Mouse (Mus musculus) lung, adult 2 months (tissue): ENCODE measurements around the gene Ppil4. TPM values are rescaled to one million over a fixed set of nuclear protein-coding genes. Genes with fewer than 3 reads are reported as not detected.

Source experiments
- DNase-seq: peaks from one replicate; pipeline ENCODE4 v3.0.0; 2022
- H3K4me1 ChIP-seq: fragments of 200-500 bp; 2 replicates; pipeline ENCODE4 v1.6.1; 2011; ENCODE audit warnings: low read length; ENCODE audit not compliant: control insufficient read depth, insufficient read depth
- H3K4me3 ChIP-seq: fragments of 200-500 bp; replicated peaks from 2 replicates; pipeline ENCODE3; 2011; ENCODE audit warnings: low read depth, mild to moderate bottlenecking, control low read depth, low read length; ENCODE audit errors: extremely low read depth
- CTCF ChIP-seq: fragments of 200-500 bp; IDR thresholded peaks from 2 replicates; pipeline ENCODE4 v1.5.1; 2011; ENCODE audit warnings: mild to moderate bottlenecking, low read length, control low read depth; ENCODE audit not compliant: insufficient read depth
- POLR2A ChIP-seq: fragments of 200-500 bp; IDR thresholded peaks from 2 replicates; pipeline ENCODE4 v1.6.1; 2011; ENCODE audit warnings: low read depth, mild to moderate bottlenecking, control low read depth, low read length, borderline replicate concordance; ENCODE audit errors: extremely low read depth
- WGBS: fragments of 180-500 bp; shearing (Covaris S2); methylation state at CpG from one replicate; pipeline ENCODE4 v1.1.7; 2018; 5-methylcytosine and 5-hydroxymethylcytosine counted together
- polyA plus RNA-seq: library from polyadenylated mRNA; depleted of rRNA; stranded (reverse); fragments of >200 nt; gene quantifications from 2 replicates; pipeline ENCODE4 v1.2.3, GENCODE M21; 2012

The Ppil4 gene
- polyA plus RNA-seq, 1 experiment, result 7.6 TPM

- WGBS, result 77% methylated on average over 8 of the region's 8 CpGs
- DNase-seq, result no peak
Observed at GRCm38 (mm10) chr10:7838036-7838435, 45.3 kb downstream of the Ppil4 start.

GRCm38 (mm10) chr10:7838874-7839421, 46.3 kb downstream of the Ppil4 start:
- Histone ChIP-seq H3K4me3 (no peak overlapping the region), H3K4me1 (peaks cover 7% of the 10 kb centered on the region)
- no peak for DNase-seq
- no peak for TF ChIP-seq CTCF
- no peak for TF ChIP-seq POLR2A
- 58% methylated on average over 5 of the region's 5 CpGs for WGBS

More at GRCm38 (mm10) chr10:7838036-7838435, 45.3 kb downstream of the Ppil4 start:
- Histone ChIP-seq H3K4me1 (peaks cover 7% of the 10 kb centered on the region), H3K4me3 (no peak overlapping the region)
- TF ChIP-seq POLR2A (no peak), CTCF (no peak)

DNA sequence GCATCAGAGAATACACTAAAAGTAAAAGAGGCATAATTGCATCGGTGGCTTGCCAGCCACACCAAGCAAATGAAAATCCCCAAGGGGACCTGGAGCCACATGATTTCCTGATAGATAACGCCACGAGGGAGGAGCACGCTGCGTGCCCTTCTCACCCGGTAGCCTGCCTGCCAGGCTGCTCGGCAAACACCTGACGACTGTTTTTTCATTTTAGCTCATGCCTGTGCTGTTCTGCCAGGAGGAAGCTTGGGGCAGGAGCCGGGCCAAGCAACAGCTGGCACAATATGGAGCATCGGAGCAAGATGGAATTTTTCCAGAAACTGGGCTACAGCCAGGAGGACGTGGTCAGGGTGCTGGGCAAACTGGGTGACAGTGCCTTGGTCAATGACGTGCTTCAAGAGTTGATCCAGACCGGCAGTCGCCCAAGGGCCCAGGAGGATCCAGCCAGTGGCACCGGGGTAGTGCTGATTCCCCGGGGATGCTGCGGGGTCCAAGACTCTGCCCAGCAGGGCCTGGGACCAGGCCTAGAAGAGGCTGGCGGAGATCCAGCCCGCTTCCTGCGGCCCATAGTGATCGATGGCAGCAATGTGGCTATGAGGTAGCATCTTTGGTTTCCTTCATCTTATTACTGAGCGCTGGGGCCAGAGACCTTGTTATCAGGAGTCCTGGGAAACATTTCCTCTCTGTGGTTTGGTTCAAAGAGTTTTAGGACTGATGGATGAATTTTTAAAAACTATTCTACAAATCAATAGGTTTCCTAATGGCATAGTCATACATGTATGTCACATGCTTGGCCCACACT, 47.1 kb downstream of the Ppil4 start:
- no peak overlapping the region for H3K4me3 ChIP-seq
- peaks cover 7% of the 10 kb centered on the region for H3K4me1 ChIP-seq
- WGBS, result 56% methylated on average over 22 of the region's 22 CpGs
- TF ChIP-seq CTCF (no peak), POLR2A (no peak)
- DNase-seq, result no peak

- WGBS, result 87% methylated on average over 2 of the region's 2 CpGs
- Histone ChIP-seq H3K4me1 (peaks cover 7% of the 10 kb centered on the region), H3K4me3 (no peak overlapping the region)
- no peak for DNase-seq
- TF ChIP-seq POLR2A (no peak), CTCF (no peak)
Observed at GRCm38 (mm10) chr10:7840353-7840733, 47.7 kb downstream of the Ppil4 start.

- H3K4me1 ChIP-seq, result peaks cover 7% of the 10 kb centered on the region
- TF ChIP-seq POLR2A (no peak), CTCF (no peak)
- no peak for DNase-seq
Observed at GRCm38 (mm10) chr10:7840785-7841184, 48.1 kb downstream of the Ppil4 start.

GRCm38 (mm10) chr10:7841571-7842080, 48.9 kb downstream of the Ppil4 start:
- Histone ChIP-seq H3K4me1 (peaks cover 7% of the 10 kb centered on the region), H3K4me3 (no peak overlapping the region)
- 13% methylated on average over 14 of the region's 14 CpGs for WGBS
- no peak for TF ChIP-seq POLR2A
- TF ChIP-seq CTCF, result no peak
- DNase-seq, result peak; percentile 77

More at GRCm38 (mm10) chr10:7840785-7841184, 48.1 kb downstream of the Ppil4 start:
- no peak overlapping the region for H3K4me3 ChIP-seq
- 73% methylated on average over 3 of the region's 3 CpGs for WGBS

- no peak for DNase-seq
- no peak for TF ChIP-seq POLR2A
- TF ChIP-seq CTCF, result no peak
- Histone ChIP-seq H3K4me3 (no peak overlapping the region), H3K4me1 (peaks cover 7% of the 10 kb centered on the region)
- 90% methylated on average over 4 of the region's 4 CpGs for WGBS
Observed at GRCm38 (mm10) chr10:7843181-7843580, 50.5 kb downstream of the Ppil4 start.

GRCm38 (mm10) chr10:7844161-7844560, 51.5 kb downstream of the Ppil4 start:
- DNase-seq, result no peak
- Histone ChIP-seq H3K4me1 (peaks cover 7% of the 10 kb centered on the region), H3K4me3 (no peak overlapping the region)
- 69% methylated on average over 4 of the region's 4 CpGs for WGBS
- no peak for TF ChIP-seq POLR2A
- TF ChIP-seq CTCF, result no peak

- no peak overlapping the region for H3K4me3 ChIP-seq
- H3K4me1 ChIP-seq, result peaks cover 5% of the 10 kb centered on the region
- DNase-seq, result no peak
- WGBS, result 78% methylated on average over 8 of the region's 8 CpGs
- no peak for TF ChIP-seq CTCF
Observed at GRCm38 (mm10) chr10:7845136-7845535, 52.4 kb downstream of the Ppil4 start.

DNA sequence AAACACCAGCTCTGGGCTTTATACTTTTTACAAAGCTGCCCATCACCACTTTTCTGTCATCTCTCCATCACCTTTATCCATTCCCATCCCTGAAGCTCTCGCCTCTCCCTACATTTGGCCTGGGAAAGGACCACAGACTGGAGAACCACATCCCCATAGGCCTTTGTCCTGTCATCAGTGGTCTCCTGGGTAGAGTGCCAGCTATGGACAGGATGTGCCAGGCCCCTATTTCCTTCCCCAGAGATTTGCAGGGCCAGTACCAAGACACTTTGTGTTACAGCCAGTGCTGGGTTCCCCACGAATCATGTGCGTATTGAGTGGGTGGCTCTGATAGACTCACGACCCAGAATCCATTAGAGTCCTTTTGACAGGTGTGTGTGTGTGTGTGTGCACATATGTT, 53.3 kb downstream of the Ppil4 start:
- WGBS, result 79% methylated on average over 4 of the region's 4 CpGs
- Histone ChIP-seq H3K4me1 (peaks cover 5% of the 10 kb centered on the region), H3K4me3 (no peak overlapping the region)
- no peak for DNase-seq
- no peak for TF ChIP-seq CTCF
- no peak for TF ChIP-seq POLR2A
